Mouse (Mus musculus): ENCODE data around the gene Cfl2. TPM values are rescaled to one million over a fixed set of nuclear protein-coding genes. Genes with fewer than 3 reads are reported as not detected.
"Not testable (repeated sequence)": the region's sequence is repeated elsewhere in the genome, so short reads cannot be mapped to it uniquely, and the experiment has no call there.

Cfl2 gene
- polyA plus RNA-seq (2015; fragmentation: Nextera tagmentation; extraction: Ambion mirVana): 298 and 300 TPM in 2 replicates

DNA sequence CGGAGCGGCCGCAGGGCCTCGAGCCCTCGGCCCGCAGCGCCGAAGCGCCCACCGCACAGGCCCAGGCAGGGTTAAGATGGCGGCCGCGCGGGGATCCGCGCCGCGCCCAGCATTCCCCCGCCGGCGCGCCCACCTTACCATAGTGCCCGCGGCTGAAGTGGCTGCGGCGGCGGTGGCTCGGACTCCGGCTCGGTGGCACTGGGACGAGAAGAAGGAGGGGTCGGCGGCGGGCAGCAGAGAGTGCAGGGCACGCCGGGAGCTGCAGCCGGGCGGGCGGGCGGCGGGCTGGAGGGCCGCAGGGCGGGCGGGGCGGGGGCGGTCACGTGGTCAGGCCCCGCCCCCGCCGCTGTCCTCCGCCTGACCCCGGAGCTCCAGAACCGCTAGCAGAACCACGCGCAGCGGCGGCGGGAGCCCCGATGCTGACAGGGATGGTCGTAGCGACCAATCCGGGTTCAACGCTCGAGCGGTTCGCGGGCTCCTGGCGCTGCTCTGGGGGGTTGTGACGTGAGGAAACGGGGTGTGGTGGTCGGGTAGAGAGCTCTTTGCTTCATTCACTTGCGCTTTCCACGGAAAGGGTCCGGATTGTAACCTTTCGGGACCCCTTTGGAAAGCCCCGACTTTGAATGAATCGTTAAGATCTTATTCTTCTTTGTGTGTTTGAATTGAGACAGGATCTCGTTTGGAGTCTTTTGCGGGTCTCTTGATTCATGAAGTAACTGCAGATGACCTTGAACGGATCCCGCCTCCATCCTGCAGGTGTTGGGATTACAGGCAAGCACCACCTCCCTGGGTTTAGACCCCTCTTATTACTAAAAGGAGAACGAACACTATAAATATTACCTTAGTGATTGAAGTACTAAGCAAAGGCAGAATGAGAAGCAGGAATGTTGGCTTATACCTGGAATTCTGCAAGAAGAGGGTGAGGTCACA lies at the start of gene Cfl2:
TSS of gene Cfl2 (minus strand) at position 272 of the 930 bp plus-strand sequence.
- H3K27ac ChIP-seq (replicated peaks): peak within 1 kb of the TSS; percentile 98
- ATAC-seq (ENCODE audit: low FRiP score, low read depth): peak; percentile 94
- H3K9ac ChIP-seq: peak within 1 kb of the TSS; percentile 99
- H3K9me3 ChIP-seq: no peaks in the 10 kb centered on the region
- no peaks in the 10 kb centered on the region for H3K27me3 ChIP-seq
- peak within 1 kb of the TSS; percentile 98 for H3K4me3 ChIP-seq
- peaks cover 15% of the 10 kb centered on the region for H3K4me1 ChIP-seq (replicated peaks)
- WGBS: under 1% methylated on average over 44 of the region's 82 CpGs
- H3K4me2 ChIP-seq: peak within 1 kb of the TSS; percentile 71
- peaks cover 7% of the 10 kb centered on the region for H3K36me3 ChIP-seq

DNA sequence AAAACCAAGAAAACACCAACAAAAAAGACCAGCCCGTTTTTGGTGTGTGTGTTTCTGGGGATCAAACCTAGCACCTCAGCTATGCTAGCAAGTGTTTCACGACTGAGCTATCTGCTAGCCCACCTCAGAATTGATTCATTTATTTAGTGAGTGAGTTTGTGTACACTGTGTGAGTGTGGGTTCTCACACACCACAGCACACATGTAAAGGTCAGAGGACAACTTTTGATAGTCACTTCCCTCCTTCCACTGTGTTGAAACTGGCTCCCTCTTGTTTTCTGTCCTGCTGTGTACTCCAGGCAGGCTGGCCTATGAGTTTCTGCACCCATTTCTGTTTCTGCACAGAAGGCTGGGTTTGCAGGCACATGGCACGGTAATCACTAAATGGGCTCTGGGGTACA lies 47.7 kb upstream of the Cfl2 start:
- Histone ChIP-seq H3K9ac (no peak overlapping the region), H3K4me3 (no peak overlapping the region), H3K27ac (replicated peaks) (no peak overlapping the region), H3K9me3 (0 out of 2 replicates have a peak, but pooled peaks cover 3% of the 10 kb centered on the region), H3K4me2 (no peak overlapping the region), H3K36me3 (peaks cover 12% of the 10 kb centered on the region), H3K27me3 (no peaks in the 10 kb centered on the region), H3K4me1 (replicated peaks) (no peaks in the 10 kb centered on the region)
- ATAC-seq (ENCODE audit: low FRiP score, low read depth): no peak
- 93% methylated on average over 3 of the region's 3 CpGs for WGBS

DNA sequence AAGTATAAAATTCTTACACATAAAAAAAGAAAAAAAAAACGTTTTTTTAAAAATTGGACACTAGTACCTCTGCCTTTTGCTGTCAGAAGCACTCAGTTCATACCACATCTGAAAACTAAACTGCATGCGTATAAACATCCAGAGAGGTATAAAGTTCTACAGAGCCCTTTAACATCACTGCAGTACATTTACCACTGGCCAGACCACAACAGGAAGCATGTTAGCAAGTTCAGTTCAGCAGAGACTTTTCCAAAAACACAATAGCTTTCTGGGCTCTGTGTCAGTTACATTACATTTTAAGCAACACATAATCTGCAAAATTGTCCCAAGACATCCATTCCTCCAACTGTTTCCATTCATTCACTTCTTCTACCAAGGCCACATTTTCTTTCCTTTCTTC lies 29.9 kb upstream of the Cfl2 start:
- H3K4me1 ChIP-seq (replicated peaks); H3K4me3 ChIP-seq; H3K9ac ChIP-seq; H3K9me3 ChIP-seq; H3K27ac ChIP-seq (replicated peaks); H3K4me2 ChIP-seq; H3K27me3 ChIP-seq; ATAC-seq (ENCODE audit: low FRiP score, low read depth); H3K36me3 ChIP-seq: not testable (repeated sequence)
- WGBS: 70% methylated on average over 2 of the region's 2 CpGs

DNA sequence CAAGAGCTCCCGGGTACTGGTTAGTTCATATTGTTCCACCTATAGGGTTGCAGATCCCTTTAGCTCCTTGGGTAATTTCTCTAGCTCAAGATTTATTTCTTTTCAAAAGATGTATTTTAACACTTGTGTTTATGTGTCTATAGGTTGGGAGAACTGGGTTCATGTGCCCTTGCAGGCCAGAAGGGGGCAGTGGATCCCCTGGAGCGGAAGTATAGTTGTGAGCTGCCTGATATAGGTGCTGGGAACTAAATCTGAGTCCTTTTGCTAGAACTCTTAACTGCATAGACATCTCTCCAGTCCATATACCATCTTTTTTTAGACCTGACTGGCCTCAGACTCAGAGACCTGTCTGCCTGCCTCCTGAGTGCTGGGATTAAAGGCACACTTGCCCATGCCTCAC lies 27.7 kb upstream of the Cfl2 start:
- no peaks in the 10 kb centered on the region for H3K36me3 ChIP-seq
- 97% methylated on average over 2 of the region's 2 CpGs for WGBS
- H3K27ac ChIP-seq (replicated peaks): no peak overlapping the region
- ATAC-seq (ENCODE audit: low FRiP score, low read depth): no peak
- H3K9ac ChIP-seq: no peak overlapping the region
- H3K4me1 ChIP-seq (replicated peaks): no peaks in the 10 kb centered on the region
- no peak overlapping the region for H3K4me2 ChIP-seq
- no peak overlapping the region for H3K4me3 ChIP-seq
- H3K27me3 ChIP-seq: no peaks in the 10 kb centered on the region
- no peaks in the 10 kb centered on the region for H3K9me3 ChIP-seq

DNA sequence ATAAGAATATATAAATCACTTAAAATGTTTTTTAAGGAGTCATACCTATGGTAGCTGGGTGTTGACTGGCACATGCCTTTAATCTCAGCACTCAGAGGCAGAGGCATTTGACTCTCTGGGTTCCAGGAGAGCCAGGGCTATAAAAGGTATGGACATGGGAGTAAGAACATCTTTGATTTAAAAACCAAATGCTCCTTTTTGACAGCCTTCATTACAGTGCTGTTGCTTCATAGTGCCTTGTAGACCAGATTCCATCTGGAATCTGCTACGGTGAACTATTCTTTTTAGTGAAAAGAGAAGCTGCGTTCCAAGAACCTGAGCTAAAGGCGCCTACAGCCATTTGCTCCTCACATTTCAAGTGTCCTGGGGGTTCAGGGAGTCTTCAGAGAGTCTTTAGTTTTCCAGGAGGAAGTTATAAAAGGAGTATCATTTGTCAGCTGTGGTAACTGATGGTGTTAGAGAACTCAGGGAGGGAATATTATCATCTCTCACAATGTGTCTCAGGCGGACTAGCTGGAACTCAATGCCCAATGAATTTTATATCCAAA lies 25.0 kb upstream of the Cfl2 start:
- no peaks in the 10 kb centered on the region for H3K27me3 ChIP-seq
- ATAC-seq (ENCODE audit: low FRiP score, low read depth): no peak
- no peaks in the 10 kb centered on the region for H3K9me3 ChIP-seq
- H3K4me3 ChIP-seq: no peak overlapping the region
- H3K9ac ChIP-seq: no peak overlapping the region
- H3K27ac ChIP-seq (replicated peaks): no peak overlapping the region
- H3K4me2 ChIP-seq: no peak overlapping the region
- no peaks in the 10 kb centered on the region for H3K36me3 ChIP-seq
- H3K4me1 ChIP-seq (replicated peaks): no peaks in the 10 kb centered on the region
- 85% methylated on average over 4 of the region's 4 CpGs for WGBS

DNA sequence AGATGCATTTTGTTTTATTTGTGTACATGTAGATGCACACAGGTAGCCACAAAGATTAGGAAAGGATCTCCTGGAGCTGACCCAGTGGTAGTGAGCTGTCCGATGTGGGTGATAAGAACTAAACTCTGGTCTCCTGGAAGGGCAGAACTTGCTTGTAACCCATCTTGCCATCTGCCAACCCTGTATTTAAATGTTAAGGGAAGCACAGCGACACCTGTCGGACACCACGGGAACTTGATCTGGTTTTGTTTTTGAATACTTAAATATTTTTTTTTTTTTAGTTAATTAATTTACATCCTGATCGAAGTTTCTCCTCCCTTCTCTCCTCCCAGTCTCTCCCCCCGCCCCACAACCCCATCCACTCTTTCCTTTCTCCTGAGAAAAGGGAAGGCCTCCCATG lies 17.0 kb upstream of the Cfl2 start:
- no peak overlapping the region for H3K27ac ChIP-seq (replicated peaks)
- H3K4me1 ChIP-seq (replicated peaks): no peaks in the 10 kb centered on the region
- WGBS: 13% methylated on average over 6 of the region's 6 CpGs
- no peaks in the 10 kb centered on the region for H3K27me3 ChIP-seq
- no peak overlapping the region for H3K4me2 ChIP-seq
- no peak overlapping the region for H3K9ac ChIP-seq
- no peaks in the 10 kb centered on the region for H3K36me3 ChIP-seq
- no peak overlapping the region for H3K4me3 ChIP-seq
- H3K9me3 ChIP-seq: no peaks in the 10 kb centered on the region
- ATAC-seq (ENCODE audit: low FRiP score, low read depth): no peak

DNA sequence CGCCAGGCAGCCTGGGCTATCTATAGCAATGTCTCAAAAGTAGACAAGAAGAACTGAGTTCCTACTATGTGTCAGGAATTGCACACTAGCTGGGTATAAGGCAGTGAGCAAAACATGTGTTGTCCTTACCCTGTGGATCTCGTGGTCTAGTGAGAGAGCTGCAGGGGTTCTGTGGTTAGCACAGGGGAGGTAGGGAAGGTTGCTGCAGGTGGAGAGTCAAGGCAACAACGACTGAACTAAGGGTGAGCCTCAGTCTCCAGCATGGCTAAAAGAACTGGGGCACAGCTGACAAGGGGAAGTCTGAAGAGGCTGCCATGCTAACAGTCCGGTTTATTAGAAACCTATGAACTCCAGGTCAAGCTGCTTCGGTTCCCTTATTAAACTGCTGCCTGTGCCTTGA lies 16.5 kb upstream of the Cfl2 start:
- Histone ChIP-seq H3K27ac (replicated peaks) (no peak overlapping the region), H3K36me3 (no peaks in the 10 kb centered on the region), H3K9me3 (no peaks in the 10 kb centered on the region), H3K27me3 (no peaks in the 10 kb centered on the region), H3K9ac (no peak overlapping the region), H3K4me1 (replicated peaks) (no peaks in the 10 kb centered on the region), H3K4me2 (no peak overlapping the region), H3K4me3 (no peak overlapping the region)
- 79% methylated on average over 5 of the region's 5 CpGs for WGBS
- no peak for ATAC-seq (ENCODE audit: low FRiP score, low read depth)

DNA sequence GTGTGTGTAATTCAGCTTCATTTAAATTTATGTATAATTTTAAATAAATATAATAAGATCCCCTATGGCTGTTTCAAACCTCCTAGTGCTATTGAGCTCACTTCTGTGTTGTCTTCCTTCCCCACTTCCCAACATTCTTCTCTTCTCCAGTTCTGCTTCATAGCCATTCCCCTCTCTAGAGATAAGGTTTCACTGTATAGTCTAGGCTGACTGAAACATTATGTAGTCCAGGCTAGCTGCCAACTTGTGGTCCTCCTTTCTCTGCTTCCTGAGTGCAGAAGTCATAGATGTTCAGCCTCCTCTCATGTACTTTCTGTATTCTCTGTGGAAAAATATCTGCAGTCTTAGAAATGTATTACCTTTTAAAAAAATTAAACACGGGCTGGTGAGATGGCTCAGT lies 15.2 kb upstream of the Cfl2 start:
- Histone ChIP-seq H3K9me3 (no peaks in the 10 kb centered on the region), H3K4me2 (no peak overlapping the region), H3K9ac (no peak overlapping the region), H3K27ac (replicated peaks) (no peak overlapping the region), H3K4me1 (replicated peaks) (no peaks in the 10 kb centered on the region), H3K27me3 (no peaks in the 10 kb centered on the region), H3K4me3 (no peak overlapping the region), H3K36me3 (no peaks in the 10 kb centered on the region)
- ATAC-seq (ENCODE audit: low FRiP score, low read depth): no peak
- WGBS: 85% methylated on average over 1 of the region's 1 CpGs

DNA sequence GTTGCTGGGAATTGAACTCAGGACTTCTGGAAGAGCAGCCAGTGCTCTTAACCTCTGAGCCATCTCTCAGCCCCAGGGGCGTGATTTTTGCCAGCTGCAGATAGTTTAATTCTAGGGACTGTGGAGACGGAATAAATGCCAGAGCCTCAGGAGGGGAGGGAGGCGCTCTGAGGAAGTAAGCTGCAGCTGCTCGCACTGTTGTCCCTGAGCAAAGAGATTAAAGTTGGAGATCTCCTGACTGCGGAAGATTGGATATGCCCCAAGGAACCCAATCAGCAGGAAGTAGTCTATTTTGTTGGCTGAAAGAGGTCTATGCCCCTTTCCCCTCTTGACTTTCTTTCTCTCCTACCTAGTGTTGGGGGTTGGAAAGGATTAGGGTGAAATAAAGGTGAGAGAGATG lies 14.2 kb upstream of the Cfl2 start:
- ATAC-seq (ENCODE audit: low FRiP score, low read depth): no peak
- Histone ChIP-seq H3K4me2 (no peak overlapping the region), H3K9me3 (no peaks in the 10 kb centered on the region), H3K27me3 (no peaks in the 10 kb centered on the region), H3K36me3 (no peaks in the 10 kb centered on the region), H3K4me1 (replicated peaks) (no peaks in the 10 kb centered on the region), H3K4me3 (no peak overlapping the region), H3K9ac (no peak overlapping the region), H3K27ac (replicated peaks) (no peak overlapping the region)
- 43% methylated on average over 5 of the region's 5 CpGs for WGBS

DNA sequence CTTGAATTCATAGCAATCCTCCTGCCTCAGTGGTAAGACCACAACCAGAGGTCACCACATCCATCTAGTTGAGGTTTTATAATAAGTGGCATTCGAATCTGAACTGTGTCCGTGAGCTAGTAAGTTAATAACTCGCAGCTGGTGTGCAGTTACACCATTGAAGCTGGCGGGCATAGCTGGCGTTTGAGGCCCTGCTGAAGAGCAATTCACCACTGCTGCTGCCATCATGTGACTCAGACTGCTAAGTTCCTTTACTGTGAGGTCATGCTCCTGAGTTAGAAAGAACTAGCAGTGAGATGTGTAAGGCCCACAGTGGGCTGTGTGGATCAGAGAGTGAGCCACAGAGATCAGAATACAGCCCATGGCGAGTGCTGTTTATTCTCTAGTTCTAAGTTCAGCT lies 12.0 kb upstream of the Cfl2 start:
- no peak for ATAC-seq (ENCODE audit: low FRiP score, low read depth)
- Histone ChIP-seq H3K36me3 (no peaks in the 10 kb centered on the region), H3K9ac (no peak overlapping the region), H3K4me2 (no peak overlapping the region), H3K4me3 (no peak overlapping the region), H3K9me3 (no peaks in the 10 kb centered on the region), H3K4me1 (replicated peaks) (no peaks in the 10 kb centered on the region), H3K27ac (replicated peaks) (no peak overlapping the region), H3K27me3 (no peaks in the 10 kb centered on the region)
- WGBS: 73% methylated on average over 6 of the region's 6 CpGs

DNA sequence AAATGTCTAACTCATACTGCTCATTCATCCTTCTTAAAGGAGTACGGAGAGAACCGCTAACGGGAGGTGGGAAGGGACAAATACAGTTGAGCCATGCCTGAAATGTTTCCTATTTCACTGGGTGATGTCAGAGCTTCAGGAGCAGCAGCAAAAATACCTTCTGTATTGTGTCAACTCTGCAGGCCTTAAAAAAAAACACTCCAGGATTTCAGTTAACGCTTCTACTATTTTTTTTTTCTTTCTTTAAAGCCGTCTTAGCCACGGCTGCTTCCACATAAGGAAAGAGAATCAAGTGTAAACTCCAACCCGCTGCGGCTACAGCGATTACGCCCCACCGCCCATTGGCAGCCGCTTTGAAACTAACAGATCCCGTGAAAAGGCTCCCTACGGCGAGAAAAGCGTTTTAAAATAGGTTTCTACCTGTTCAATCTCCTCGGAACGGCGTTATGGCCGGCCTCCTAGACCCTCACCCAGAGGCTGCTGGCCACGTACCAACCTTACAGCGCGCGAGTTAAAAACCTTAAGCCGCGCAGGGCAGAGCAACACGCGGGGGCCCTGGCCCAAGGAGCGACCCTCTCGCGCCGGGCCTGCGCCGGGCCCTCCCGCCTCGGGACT lies 579 bp downstream of the Cfl2 start:
- peaks cover 15% of the 10 kb centered on the region for H3K4me1 ChIP-seq (replicated peaks)
- H3K4me3 ChIP-seq: peak overlapping the region; percentile 98
- WGBS: under 1% methylated on average over 36 of the region's 36 CpGs
- H3K27me3 ChIP-seq: no peaks in the 10 kb centered on the region
- H3K36me3 ChIP-seq: peaks cover 9% of the 10 kb centered on the region
- H3K27ac ChIP-seq (replicated peaks): peak overlapping the region; percentile 98
- peak overlapping the region; percentile 71 for H3K4me2 ChIP-seq
- peak overlapping the region; percentile 99 for H3K9ac ChIP-seq
- ATAC-seq (ENCODE audit: low FRiP score, low read depth): no peak; the same call in 1 of the 2 replicates
- no peaks in the 10 kb centered on the region for H3K9me3 ChIP-seq

DNA sequence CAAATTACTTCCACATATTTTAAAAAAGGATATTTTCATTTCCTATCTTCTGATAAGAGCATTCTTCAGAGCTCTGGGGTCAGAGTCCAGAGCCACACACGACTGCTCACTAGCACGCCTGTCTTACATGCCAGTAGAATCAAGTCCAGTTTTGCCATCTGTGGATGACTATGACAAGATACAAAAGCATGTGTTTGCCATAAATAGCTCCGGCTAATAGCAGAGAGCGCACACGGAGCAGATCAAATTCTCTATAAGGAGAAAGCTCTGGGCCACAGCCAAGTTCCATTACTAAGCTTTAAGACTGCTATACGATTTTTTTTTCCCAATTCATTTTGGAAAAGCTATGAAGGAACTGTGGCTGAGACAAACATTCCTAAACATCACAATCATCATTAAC lies 3.1 kb downstream of the Cfl2 start:
- H3K9ac ChIP-seq: no peak overlapping the region
- H3K4me3 ChIP-seq: peak overlapping the region; percentile 5; the same call in 1 of the 2 replicates
- ATAC-seq (ENCODE audit: low FRiP score, low read depth): no peak
- no peaks in the 10 kb centered on the region for H3K9me3 ChIP-seq
- peaks cover 17% of the 10 kb centered on the region for H3K36me3 ChIP-seq
- peak overlapping the region; percentile 13; the same call in 1 of the 2 replicates for H3K4me2 ChIP-seq
- WGBS: 52% methylated on average over 6 of the region's 6 CpGs
- H3K4me1 ChIP-seq (replicated peaks): peaks cover 15% of the 10 kb centered on the region
- H3K27me3 ChIP-seq: no peaks in the 10 kb centered on the region
- no peak overlapping the region for H3K27ac ChIP-seq (replicated peaks)
